Mouse (Mus musculus): ENCODE measurements at regions not wholly inside any gene's neighbourhood (a gene's known extent, or its start where the extent isn't known, plus 50 kb on each side); places are given as distances from the start of the nearest gene placed in this dataset.
A peak's percentile ranks its signal among the peaks of the same experiment; 100 is the strongest.

DNA sequence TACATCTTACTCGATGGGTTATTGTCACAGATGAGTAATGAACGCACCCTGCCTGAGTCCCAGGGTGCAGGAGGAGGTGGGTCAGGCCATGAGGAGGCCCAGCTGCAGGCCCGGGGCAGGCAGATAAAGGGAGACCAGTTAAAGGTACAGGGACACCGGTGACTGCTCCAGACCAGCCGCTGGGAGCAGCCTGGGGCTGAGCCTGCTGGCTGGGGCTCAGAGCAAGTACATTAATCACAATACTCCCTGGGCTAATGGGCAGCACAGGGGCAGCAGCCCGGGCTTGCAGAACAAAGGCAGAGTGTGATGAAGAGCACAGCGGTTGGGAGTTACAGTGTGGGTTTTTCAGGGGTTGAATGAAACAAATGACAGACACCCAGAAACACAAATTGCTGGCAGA is 154.4 kb upstream of the Rnf219 start:
- peak; percentile 9 for DNase-seq (ENCODE audit: inconsistent ontology term)

DNA sequence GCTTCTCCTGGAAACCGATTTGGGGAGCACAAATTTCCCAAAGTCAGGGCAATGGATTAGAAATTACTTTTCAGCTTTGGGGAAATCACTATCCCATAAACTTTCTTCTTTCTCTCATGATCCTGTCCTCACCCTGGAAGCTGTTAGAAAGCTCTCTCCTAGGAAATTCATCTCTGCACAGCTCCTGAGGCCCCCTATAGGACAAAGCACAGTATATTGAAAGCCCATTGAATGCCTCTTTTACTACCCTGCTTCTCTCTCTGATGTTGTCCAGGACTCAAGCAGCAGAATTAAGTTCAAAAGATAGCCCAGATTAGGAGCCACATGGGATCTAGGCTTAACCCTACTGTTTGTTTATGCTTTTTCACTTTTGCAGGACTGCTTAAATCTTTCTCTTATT is 139.3 kb upstream of the Rnf219 start:
- DNase-seq (ENCODE audit: inconsistent ontology term) = no peak

- DNase-seq (ENCODE audit: inconsistent ontology term) = peak; percentile 7
Measured at GRCm38 (mm10) chr14:104658751-104659150, 136.3 kb upstream of the Rnf219 start.

DNA sequence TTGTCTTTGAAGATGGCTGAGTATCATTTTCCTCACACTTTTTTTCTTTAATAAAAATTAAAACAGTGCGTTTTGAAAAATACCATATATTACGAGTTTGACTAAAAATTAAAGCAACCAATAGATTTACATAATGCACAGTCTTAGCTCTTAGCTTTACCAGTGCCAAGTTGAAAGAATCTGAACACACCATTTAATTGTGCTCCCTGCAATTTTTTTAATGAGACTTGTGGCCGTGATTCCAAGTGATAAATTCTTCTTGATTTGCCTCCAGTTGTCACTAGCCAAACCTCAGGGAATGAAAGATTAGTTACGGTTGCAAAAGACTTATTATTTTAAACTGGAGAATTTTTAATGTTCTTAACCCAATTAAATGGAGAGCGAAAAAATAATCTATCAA is 127.5 kb upstream of the Rnf219 start:
- no peak for DNase-seq (ENCODE audit: inconsistent ontology term)

GRCm38 (mm10) chr14:104644626-104645025 is 122.2 kb upstream of the Rnf219 start:
- DNase-seq (ENCODE audit: inconsistent ontology term) = no peak

DNA sequence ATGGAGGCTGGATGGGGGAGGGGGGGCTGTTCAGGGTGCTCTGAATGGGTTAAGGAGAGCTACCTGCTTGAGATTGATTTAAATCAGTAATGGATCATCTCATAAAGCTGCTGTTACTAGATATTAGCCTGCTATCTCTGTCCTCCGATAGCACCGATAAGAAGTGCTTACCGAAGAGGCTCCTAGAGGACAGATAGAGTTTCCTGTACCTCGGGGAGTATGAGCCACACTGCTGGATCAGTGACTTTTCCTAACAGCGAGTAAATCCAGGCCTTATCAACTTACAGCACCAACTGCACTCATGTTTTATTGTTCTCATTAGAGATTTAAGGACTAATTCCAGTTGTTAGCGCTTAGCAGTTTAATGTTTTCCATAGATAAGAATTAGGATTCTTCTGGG is 120.3 kb upstream of the Rnf219 start:
- no peak for DNase-seq (ENCODE audit: inconsistent ontology term)

- DNase-seq (ENCODE audit: inconsistent ontology term) = no peak
Measured at GRCm38 (mm10) chr14:104639300-104639699, 116.9 kb upstream of the Rnf219 start.

- peak; percentile 37 for DNase-seq (ENCODE audit: inconsistent ontology term)
Measured at GRCm38 (mm10) chr14:104611467-104611866, 89.0 kb upstream of the Rnf219 start.

DNA sequence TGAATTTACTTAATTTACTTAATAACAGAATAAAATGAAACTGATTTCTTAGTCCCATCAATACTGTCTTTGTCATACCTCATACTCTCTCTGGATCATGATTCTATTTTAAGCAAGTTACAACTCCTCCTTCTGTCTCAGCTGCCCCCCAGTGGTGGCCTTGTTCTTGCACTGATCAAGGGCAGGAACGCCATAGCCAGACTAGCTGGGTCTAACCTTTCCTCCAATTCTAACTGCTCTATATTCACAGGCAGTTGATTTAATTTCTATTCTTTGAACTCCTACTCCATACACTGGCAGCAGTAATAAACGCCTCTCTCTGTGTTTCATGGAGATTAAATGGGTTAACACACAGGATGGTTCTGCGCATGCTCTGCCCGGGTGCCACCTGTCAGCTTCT is 87.9 kb upstream of the Rnf219 start:
- peak; percentile 8 for DNase-seq (ENCODE audit: inconsistent ontology term)

DNA sequence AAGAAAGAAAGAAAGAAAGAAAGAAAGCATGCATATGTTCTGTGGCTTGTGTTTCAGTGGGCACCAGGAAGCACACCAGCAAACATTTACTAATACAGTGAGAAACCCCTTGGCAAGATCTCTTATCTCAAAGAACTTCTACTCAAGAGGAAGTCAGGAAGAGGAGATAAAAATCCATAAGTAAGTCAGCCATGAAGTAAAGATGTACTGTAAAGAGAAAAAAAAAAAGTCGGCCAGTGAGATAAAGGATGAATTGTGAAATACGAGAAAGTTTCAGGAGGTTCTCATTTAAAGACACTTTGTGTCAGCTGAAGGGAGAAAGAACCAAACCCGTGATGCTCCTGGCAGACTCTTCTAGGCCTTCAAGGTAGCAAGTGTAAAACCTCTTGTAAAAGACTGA is 72.4 kb upstream of the Rnf219 start:
- no peak for DNase-seq (ENCODE audit: inconsistent ontology term)
